Mouse (Mus musculus): ENCODE measurements around the gene Pias1. TPM values are rescaled to one million over a fixed set of nuclear protein-coding genes. Genes with fewer than 3 reads are reported as not detected.
"Not testable (repeated sequence)": the region's sequence is repeated elsewhere in the genome, so short reads cannot be mapped to it uniquely, and the experiment has no call there.

Pias1 gene
- polyA plus RNA-seq, 1 experiment from 2014 or later, result 42.7 TPM

- Histone ChIP-seq H3K4me1 (ENCODE audit: control insufficient read depth in 2 of 2, insufficient read depth in 2 of 2, low read length in 2 of 2) (peaks cover 8 to 17% of the 10 kb centered on the region in 2 experiments; a peak in 3 of 4 replicates), H3K27me3 (ENCODE audit: control insufficient read depth, insufficient read depth, low read length) (no peaks in the 10 kb centered on the region), H3K4me3 (ENCODE audit: control insufficient read depth in 1 of 2, insufficient read depth in 1 of 2, low read depth in 1 of 2, low read length in 2 of 2) (no peak overlapping the region), H3K36me3 (ENCODE audit: control insufficient read depth, insufficient read depth, low read length) (peaks cover 24% of the 10 kb centered on the region), H3K9me3 (ENCODE audit: control insufficient read depth, low read length) (no peaks in the 10 kb centered on the region), H3K4me2 (ENCODE audit: low read length) (no peak overlapping the region), H3K27ac (replicated peaks in 1 of 2; ENCODE audit: control insufficient read depth in 1 of 2, insufficient read depth in 1 of 2, low read depth in 2 of 2, low read length in 2 of 2) (no peak overlapping the region), H3K9ac (ENCODE audit: low read length) (no peak overlapping the region)
- 80% methylated on average over 7 of the region's 7 CpGs for WGBS
- no peak for ATAC-seq (ENCODE audit: insufficient number of reproducible peaks, insufficient read depth, low FRiP score, low read depth)
Observed at GRCm38 (mm10) chr9:62876966-62877616, 110.6 kb downstream of the Pias1 start.

GRCm38 (mm10) chr9:62870728-62871127 lies 117.0 kb downstream of the Pias1 start:
- H3K9me3 ChIP-seq (ENCODE audit: control insufficient read depth, low read length), result no peaks in the 10 kb centered on the region
- ATAC-seq (ENCODE audit: insufficient number of reproducible peaks, insufficient read depth, low FRiP score, low read depth), result no peak

GRCm38 (mm10) chr9:62869236-62869635 lies 118.5 kb downstream of the Pias1 start:
- H3K4me3 ChIP-seq (ENCODE audit: control insufficient read depth in 1 of 2, insufficient read depth in 1 of 2, low read depth in 1 of 2, low read length in 2 of 2); H3K9me3 ChIP-seq (ENCODE audit: control insufficient read depth, low read length); H3K27me3 ChIP-seq (ENCODE audit: control insufficient read depth, insufficient read depth, low read length); H3K4me1 ChIP-seq (ENCODE audit: control insufficient read depth in 2 of 2, insufficient read depth in 2 of 2, low read length in 2 of 2); H3K27ac ChIP-seq (replicated peaks in 1 of 2; ENCODE audit: control insufficient read depth in 1 of 2, insufficient read depth in 1 of 2, low read depth in 2 of 2, low read length in 2 of 2); ATAC-seq (ENCODE audit: insufficient number of reproducible peaks, insufficient read depth, low FRiP score, low read depth); H3K36me3 ChIP-seq (ENCODE audit: control insufficient read depth, insufficient read depth, low read length); H3K4me2 ChIP-seq (ENCODE audit: low read length); H3K9ac ChIP-seq (ENCODE audit: low read length): not testable (repeated sequence)
- 88% methylated on average over 4 of the region's 4 CpGs for WGBS

More at GRCm38 (mm10) chr9:62870728-62871127, 117.0 kb downstream of the Pias1 start:
- Histone ChIP-seq H3K27me3 (ENCODE audit: control insufficient read depth, insufficient read depth, low read length) (no peaks in the 10 kb centered on the region), H3K4me3 (ENCODE audit: control insufficient read depth in 1 of 2, insufficient read depth in 1 of 2, low read depth in 1 of 2, low read length in 2 of 2) (no peak overlapping the region), H3K9ac (ENCODE audit: low read length) (no peak overlapping the region), H3K36me3 (ENCODE audit: control insufficient read depth, insufficient read depth, low read length) (no peaks in the 10 kb centered on the region), H3K27ac (replicated peaks in 1 of 2; ENCODE audit: control insufficient read depth in 1 of 2, insufficient read depth in 1 of 2, low read depth in 2 of 2, low read length in 2 of 2) (no peak overlapping the region), H3K4me2 (ENCODE audit: low read length) (no peak overlapping the region), H3K4me1 (ENCODE audit: control insufficient read depth in 2 of 2, insufficient read depth in 2 of 2, low read length in 2 of 2) (no peaks in the 10 kb centered on the region)

GRCm38 (mm10) chr9:62860866-62861265 lies 126.9 kb downstream of the Pias1 start:
- Histone ChIP-seq H3K4me2 (ENCODE audit: low read length) (no peak overlapping the region), H3K4me1 (ENCODE audit: control insufficient read depth in 2 of 2, insufficient read depth in 2 of 2, low read length in 2 of 2) (peaks cover 11 to 14% of the 10 kb centered on the region in 2 experiments; a peak in 3 of 4 replicates), H3K27me3 (ENCODE audit: control insufficient read depth, insufficient read depth, low read length) (no peaks in the 10 kb centered on the region), H3K36me3 (ENCODE audit: control insufficient read depth, insufficient read depth, low read length) (no peaks in the 10 kb centered on the region), H3K9me3 (ENCODE audit: control insufficient read depth, low read length) (no peaks in the 10 kb centered on the region), H3K9ac (ENCODE audit: low read length) (no peak overlapping the region), H3K27ac (replicated peaks in 1 of 2; ENCODE audit: control insufficient read depth in 1 of 2, insufficient read depth in 1 of 2, low read depth in 2 of 2, low read length in 2 of 2) (no peak overlapping the region), H3K4me3 (ENCODE audit: control insufficient read depth in 1 of 2, insufficient read depth in 1 of 2, low read depth in 1 of 2, low read length in 2 of 2) (no peak overlapping the region)
- 57% methylated on average over 4 of the region's 4 CpGs for WGBS
- no peak for ATAC-seq (ENCODE audit: insufficient number of reproducible peaks, insufficient read depth, low FRiP score, low read depth)

GRCm38 (mm10) chr9:62860102-62860501 lies 127.6 kb downstream of the Pias1 start:
- H3K9ac ChIP-seq (ENCODE audit: low read length); H3K4me3 ChIP-seq (ENCODE audit: control insufficient read depth in 1 of 2, insufficient read depth in 1 of 2, low read depth in 1 of 2, low read length in 2 of 2); H3K27me3 ChIP-seq (ENCODE audit: control insufficient read depth, insufficient read depth, low read length); H3K36me3 ChIP-seq (ENCODE audit: control insufficient read depth, insufficient read depth, low read length); ATAC-seq (ENCODE audit: insufficient number of reproducible peaks, insufficient read depth, low FRiP score, low read depth); H3K4me2 ChIP-seq (ENCODE audit: low read length); H3K9me3 ChIP-seq (ENCODE audit: control insufficient read depth, low read length); H3K27ac ChIP-seq (replicated peaks in 1 of 2; ENCODE audit: control insufficient read depth in 1 of 2, insufficient read depth in 1 of 2, low read depth in 2 of 2, low read length in 2 of 2): not testable (repeated sequence)
- peaks cover 11 to 14% of the 10 kb centered on the region in 2 experiments; a peak in 3 of 4 replicates for H3K4me1 ChIP-seq (ENCODE audit: control insufficient read depth in 2 of 2, insufficient read depth in 2 of 2, low read length in 2 of 2)
- WGBS, result 56% methylated on average over 6 of the region's 7 CpGs

- no peak overlapping the region for H3K9ac ChIP-seq (ENCODE audit: low read length)
- 69% methylated on average over 8 of the region's 8 CpGs for WGBS
- H3K27ac ChIP-seq (replicated peaks in 1 of 2; ENCODE audit: control insufficient read depth in 1 of 2, insufficient read depth in 1 of 2, low read depth in 2 of 2, low read length in 2 of 2), result no peak overlapping the region
- peaks cover 13 to 18% of the 10 kb centered on the region in 2 experiments; a peak in 3 of 4 replicates for H3K4me1 ChIP-seq (ENCODE audit: control insufficient read depth in 2 of 2, insufficient read depth in 2 of 2, low read length in 2 of 2)
- peak overlapping the region; percentile 13; the same call in 1 of the 2 replicates for H3K4me2 ChIP-seq (ENCODE audit: low read length)
- no peaks in the 10 kb centered on the region for H3K36me3 ChIP-seq (ENCODE audit: control insufficient read depth, insufficient read depth, low read length)
- ATAC-seq (ENCODE audit: insufficient number of reproducible peaks, insufficient read depth, low FRiP score, low read depth), result no peak
- no peak overlapping the region for H3K4me3 ChIP-seq (ENCODE audit: control insufficient read depth in 1 of 2, insufficient read depth in 1 of 2, low read depth in 1 of 2, low read length in 2 of 2)
- no peaks in the 10 kb centered on the region for H3K9me3 ChIP-seq (ENCODE audit: control insufficient read depth, low read length)
- H3K27me3 ChIP-seq (ENCODE audit: control insufficient read depth, insufficient read depth, low read length), result no peaks in the 10 kb centered on the region
Observed at GRCm38 (mm10) chr9:62858266-62859019, 129.3 kb downstream of the Pias1 start.

- no peaks in the 10 kb centered on the region for H3K9me3 ChIP-seq (ENCODE audit: control insufficient read depth, low read length)
- H3K4me2 ChIP-seq (ENCODE audit: low read length), result peak within 1 kb of the TSS; percentile 13; the same call in 1 of the 2 replicates
- WGBS, result 48% methylated on average over 18 of the region's 20 CpGs
- no peak within 1 kb of the TSS for H3K4me3 ChIP-seq (ENCODE audit: control insufficient read depth in 1 of 2, insufficient read depth in 1 of 2, low read depth in 1 of 2, low read length in 2 of 2)
- H3K9ac ChIP-seq (ENCODE audit: low read length), result no peak within 1 kb of the TSS
- 0 out of 4 replicates have a peak within 1 kb of the TSS, but pooled peaks of 1 of the 2 experiments have one; percentile 19 for H3K27ac ChIP-seq (replicated peaks in 1 of 2; ENCODE audit: control insufficient read depth in 1 of 2, insufficient read depth in 1 of 2, low read depth in 2 of 2, low read length in 2 of 2)
- H3K36me3 ChIP-seq (ENCODE audit: control insufficient read depth, insufficient read depth, low read length), result no peaks in the 10 kb centered on the region
- no peaks in the 10 kb centered on the region for H3K27me3 ChIP-seq (ENCODE audit: control insufficient read depth, insufficient read depth, low read length)
- ATAC-seq (ENCODE audit: insufficient number of reproducible peaks, insufficient read depth, low FRiP score, low read depth), result no peak; the same call in 1 of the 2 replicates
- peaks cover 13 to 18% of the 10 kb centered on the region in 2 experiments; a peak in 3 of 4 replicates for H3K4me1 ChIP-seq (ENCODE audit: control insufficient read depth in 2 of 2, insufficient read depth in 2 of 2, low read length in 2 of 2)
Observed at GRCm38 (mm10) chr9:62857719-62858261, 129.9 kb downstream of the Pias1 start, which contains the start of gene Calml4. Gene Calml4, plus strand, starts transcription at chr9:62858080.

Measured in heart, embryonic 14.5 days (tissue).